Mouse (Mus musculus) midbrain, embryonic 14.5 days (tissue): ENCODE data around the gene Rassf3. TPM values are rescaled to one million over a fixed set of nuclear protein-coding genes. Genes with fewer than 3 reads are reported as not detected.

Experiments
- ATAC-seq: fragments of 200-750 bp; cut with Nextera tagmentation; 2 replicates; pipeline ENCODE4 v1.8.0; 2017; ENCODE audit warnings: moderate number of reproducible peaks, moderate library complexity; ENCODE audit not compliant: low FRiP score, low TSS enrichment
- DNase-seq: peaks from one replicate; pipeline ENCODE4 v3.0.0-alpha.2; 2015
- H3K27ac ChIP-seq: fragments of 300-500 bp; sonication (generic); replicated peaks from 2 replicates; pipeline ENCODE4 v1.5.1; 2014; ENCODE audit warnings: mild to moderate bottlenecking, low read depth, low read length, moderate library complexity
- H3K27me3 ChIP-seq: fragments of 300-500 bp; sonication (generic); 2 replicates; pipeline ENCODE4 v1.6.1; 2014; ENCODE audit warnings: low read length, control low read depth, mixed read lengths; ENCODE audit not compliant: control insufficient read depth, insufficient read depth
- H3K36me3 ChIP-seq: fragments of 300-500 bp; sonication (generic); 2 replicates; pipeline ENCODE4 v1.6.1; 2014; ENCODE audit warnings: low read length, control low read depth; ENCODE audit not compliant: control insufficient read depth, insufficient read depth
- H3K4me1 ChIP-seq: fragments of 300-500 bp; sonication (generic); 2 replicates; pipeline ENCODE4 v1.6.1; 2014; ENCODE audit warnings: mild to moderate bottlenecking, antibody characterized with exemption, low read length, control low read depth; ENCODE audit not compliant: control insufficient read depth, insufficient read depth
- H3K4me2 ChIP-seq: fragments of 300-500 bp; sonication (generic); 2 replicates; pipeline ENCODE4 v1.6.1; 2014; ENCODE audit warnings: mild to moderate bottlenecking, low read length, moderate library complexity
- H3K4me3 ChIP-seq: fragments of 300-500 bp; sonication (generic); replicated peaks from 2 replicates; pipeline ENCODE4 v1.5.1; 2014; ENCODE audit warnings: low read depth, low read length
- H3K9ac ChIP-seq: fragments of 300-500 bp; sonication (generic); replicated peaks from 2 replicates; pipeline ENCODE4 v1.6.1; 2014; ENCODE audit warnings: mild to moderate bottlenecking, low read length, moderate library complexity
- H3K9me3 ChIP-seq: fragments of 300-500 bp; sonication (generic); 2 replicates; pipeline ENCODE4 v1.6.1; 2016; ENCODE audit warnings: low read length, control low read depth, mixed read lengths; ENCODE audit not compliant: control insufficient read depth
- WGBS: fragments of 180-500 bp; shearing (Covaris S2); extraction: QIAGEN DNeasy Blood & Tissue Kit; methylation state at CpG from one replicate; pipeline ENCODE4 v1.1.7; 2014; 5-methylcytosine and 5-hydroxymethylcytosine counted together
- polyA plus RNA-seq: library from polyadenylated mRNA; unstranded; fragments of >200 nt; fragmentation: Nextera tagmentation; extraction: Ambion mirVana; gene quantifications from 2 replicates; pipeline ENCODE4 v1.2.1, GENCODE M21; 2014

Gene Rassf3
- 2.4 and 4.5 TPM in 2 replicates for polyA plus RNA-seq

DNA sequence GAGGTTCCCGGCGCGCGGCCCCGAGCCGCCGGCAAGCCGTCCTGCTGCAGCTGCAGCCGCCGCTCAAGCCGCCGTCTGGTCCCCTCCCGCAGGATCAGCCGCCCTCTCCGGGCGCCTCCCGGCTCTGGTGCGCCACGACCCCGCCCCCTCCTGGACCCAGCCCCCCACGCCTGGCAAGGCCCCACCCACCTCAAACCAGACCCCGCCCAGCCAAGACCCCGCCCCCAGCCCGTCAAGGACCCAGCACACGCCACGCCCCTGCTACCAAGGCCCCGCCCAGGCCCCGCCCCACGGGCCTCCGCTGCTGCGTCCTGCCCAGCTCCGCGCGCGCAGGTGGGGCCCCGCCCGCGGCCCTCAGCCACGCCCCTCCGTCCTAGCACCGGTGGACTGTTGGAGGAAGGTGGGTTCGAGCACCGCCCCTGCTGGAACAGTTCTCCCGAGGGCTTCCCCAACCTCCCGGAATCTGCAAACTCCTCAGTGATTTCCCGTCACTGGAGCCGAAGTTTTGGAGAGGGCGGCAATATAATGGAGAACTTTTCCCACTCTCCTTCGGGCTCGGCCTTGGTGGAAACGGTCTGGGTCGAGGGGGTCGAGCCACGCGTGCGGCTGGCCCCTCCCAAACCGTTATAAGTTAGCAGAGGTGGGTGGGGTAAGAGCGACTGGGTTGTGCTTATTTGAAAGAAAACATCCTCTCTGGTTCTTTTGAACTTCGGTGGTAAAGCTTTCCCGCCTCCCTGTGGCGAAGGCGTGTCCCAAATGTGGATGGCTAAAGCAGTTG is at the start of gene Rassf3:
TSS of gene Rassf3 (minus strand) at position 158 of the 778 bp plus-strand sequence.
- under 1% methylated on average over 61 of the region's 62 CpGs for WGBS
- DNase-seq (peak; percentile 90), ATAC-seq (peak; percentile 93)
- Histone ChIP-seq H3K9me3 (no peaks in the 10 kb centered on the region), H3K27ac (no peak within 1 kb of the TSS), H3K27me3 (peaks cover 19% of the 10 kb centered on the region; the same call in 1 of the 2 replicates), H3K4me3 (peak within 1 kb of the TSS; percentile 55), H3K4me2 (peak within 1 kb of the TSS; percentile 94), H3K4me1 (peaks cover 6% of the 10 kb centered on the region; the same call in 1 of the 2 replicates), H3K9ac (peak within 1 kb of the TSS; percentile 64), H3K36me3 (no peaks in the 10 kb centered on the region)

DNA sequence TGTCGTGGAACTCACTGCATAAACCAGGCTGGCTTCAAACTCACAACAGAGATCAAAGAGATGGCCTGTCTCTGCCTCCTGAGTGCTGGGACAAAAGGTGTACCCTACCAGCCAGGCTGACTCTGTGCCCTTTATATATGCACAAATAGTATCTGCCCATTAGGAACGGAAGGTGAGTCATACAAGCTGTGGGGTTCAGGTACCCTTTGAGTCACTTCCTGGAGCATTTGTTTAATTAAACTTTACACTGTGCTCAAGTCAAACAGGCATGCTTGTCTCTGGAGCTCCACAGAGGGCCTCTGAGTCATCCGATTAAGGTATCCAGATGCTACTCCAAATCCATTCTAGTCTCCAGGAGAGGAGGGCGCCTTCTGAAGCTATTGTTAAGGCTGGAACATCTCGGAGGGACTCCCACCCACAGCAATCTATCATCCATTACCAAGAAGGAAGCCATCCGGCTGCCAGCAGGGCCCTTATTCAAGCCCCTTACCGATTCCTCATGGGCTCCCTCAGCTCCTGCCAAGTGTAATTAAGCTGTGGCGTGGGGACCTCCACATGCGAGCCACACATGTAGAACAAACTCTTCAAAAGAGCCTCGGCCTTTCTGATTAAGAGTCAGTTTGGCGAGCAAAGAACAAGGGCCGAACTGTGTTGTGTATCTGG is 44.9 kb upstream of the Rassf3 start:
- no peak for ATAC-seq
- Histone ChIP-seq H3K4me1 (no peaks in the 10 kb centered on the region), H3K36me3 (no peaks in the 10 kb centered on the region), H3K4me3 (no peak overlapping the region), H3K27me3 (no peaks in the 10 kb centered on the region), H3K27ac (no peak overlapping the region), H3K9ac (no peak overlapping the region), H3K9me3 (no peaks in the 10 kb centered on the region), H3K4me2 (no peak overlapping the region)
- 15% methylated on average over 12 of the region's 12 CpGs for WGBS
- peak; percentile 36 for DNase-seq

DNA sequence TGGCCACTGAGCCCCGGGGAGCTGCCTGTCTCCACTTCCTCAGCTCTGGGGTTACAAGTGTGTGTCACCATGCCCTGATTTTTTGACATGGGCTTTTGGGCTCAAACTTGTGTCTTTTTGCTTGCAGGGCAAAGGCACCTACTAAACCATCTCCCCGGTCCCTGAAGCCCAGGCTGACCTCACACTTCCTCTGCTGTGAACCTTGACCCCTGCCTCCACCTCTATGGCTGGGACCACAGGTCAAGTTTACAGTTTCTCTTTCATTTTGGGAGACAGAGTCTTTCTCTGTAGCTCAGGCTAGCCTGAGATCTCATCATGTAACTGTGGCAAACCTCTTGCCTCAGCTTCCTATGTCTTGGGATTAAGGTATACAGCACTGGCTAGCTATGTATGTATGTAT is 43.6 kb upstream of the Rassf3 start:
- Histone ChIP-seq H3K4me1 (no peaks in the 10 kb centered on the region), H3K27ac (no peak overlapping the region), H3K27me3 (no peaks in the 10 kb centered on the region), H3K4me2 (no peak overlapping the region), H3K4me3 (no peak overlapping the region), H3K36me3 (no peaks in the 10 kb centered on the region), H3K9me3 (no peaks in the 10 kb centered on the region), H3K9ac (no peak overlapping the region)
- ATAC-seq (no peak), DNase-seq (no peak)
- 68% methylated on average over 2 of the region's 2 CpGs for WGBS

DNA sequence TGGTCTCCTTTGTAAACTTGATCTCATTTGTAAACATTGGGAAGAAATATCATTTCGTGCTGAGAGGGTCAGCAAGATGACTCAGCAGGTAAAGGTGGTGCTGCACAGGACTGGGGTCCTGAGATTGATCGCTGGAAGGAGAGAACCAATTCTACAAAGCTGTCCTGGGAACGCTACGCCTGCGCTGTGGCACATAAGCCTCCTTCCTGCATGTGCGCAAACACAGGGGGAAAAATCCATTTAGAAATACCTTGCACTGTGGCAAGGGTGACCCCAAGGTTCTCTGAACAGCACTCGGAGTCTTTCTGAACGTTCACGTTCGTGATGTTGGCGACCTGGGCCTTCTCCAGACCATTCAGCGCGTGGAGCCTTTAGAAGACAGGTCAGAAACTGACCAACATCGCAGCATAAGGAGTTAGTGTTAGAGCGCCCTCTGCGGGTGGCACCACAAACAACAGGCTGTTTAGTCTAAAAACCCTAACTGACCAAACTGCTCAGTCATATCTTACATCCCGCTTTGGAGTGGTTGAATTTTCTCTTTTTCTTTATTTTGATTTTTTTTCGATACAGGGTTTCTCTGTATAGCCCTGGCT is 40.0 kb upstream of the Rassf3 start:
- ATAC-seq = no peak

DNA sequence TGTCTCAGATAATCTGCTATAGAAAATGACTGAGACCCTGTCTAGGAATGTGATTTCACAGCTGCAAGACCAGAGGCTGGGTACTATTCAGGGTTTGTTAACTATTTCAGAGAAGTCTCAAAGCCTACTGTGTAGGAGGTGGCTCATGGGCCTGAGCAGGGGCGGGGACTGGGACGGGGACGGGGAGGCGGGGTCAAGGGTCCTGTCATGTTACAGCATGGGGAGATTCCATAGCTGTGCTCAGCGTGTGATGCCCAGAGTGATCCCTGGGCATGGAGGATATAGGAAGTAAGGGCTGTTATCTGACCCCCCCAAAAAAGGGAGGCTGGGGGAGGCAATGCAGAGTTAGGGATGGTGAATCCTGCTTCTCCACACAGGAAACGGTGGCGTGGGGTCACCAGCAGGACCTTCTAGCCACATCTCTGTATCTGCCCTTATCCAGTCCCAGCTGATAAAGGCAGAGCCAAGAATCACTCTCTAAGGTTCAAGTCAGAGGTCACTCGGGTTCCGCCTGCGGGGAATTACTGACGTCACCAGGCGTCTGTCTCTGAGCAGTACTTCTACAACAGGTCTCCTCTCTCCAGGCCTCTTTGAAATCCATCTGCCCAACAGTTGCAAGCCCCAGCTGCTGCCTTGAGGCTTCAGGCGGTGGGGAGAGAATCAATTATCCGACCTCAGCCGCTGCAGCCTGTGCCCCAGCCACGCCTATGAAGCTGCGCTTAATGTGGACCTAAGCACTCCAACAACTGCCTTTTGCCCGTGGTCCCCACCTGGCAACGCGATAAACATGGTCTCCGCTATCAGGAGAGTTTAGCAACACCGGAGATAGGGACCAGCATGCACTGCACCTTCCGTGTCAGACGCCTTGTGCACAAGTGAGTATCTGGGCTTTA is 33.9 kb upstream of the Rassf3 start:
- WGBS = 34% methylated on average over 24 of the region's 24 CpGs
- Histone ChIP-seq H3K9me3 (no peaks in the 10 kb centered on the region), H3K4me3 (no peak overlapping the region), H3K4me1 (peaks cover 18% of the 10 kb centered on the region; the same call in 1 of the 2 replicates), H3K36me3 (no peaks in the 10 kb centered on the region), H3K27me3 (no peaks in the 10 kb centered on the region), H3K4me2 (no peak overlapping the region), H3K9ac (no peak overlapping the region), H3K27ac (no peak overlapping the region)
- ATAC-seq (peak; percentile 57), DNase-seq (peak; percentile 52)

More for the DNA sequence above, 40.0 kb upstream of the Rassf3 start:
- Histone ChIP-seq H3K4me2 (no peak overlapping the region), H3K36me3 (no peaks in the 10 kb centered on the region), H3K4me3 (no peak overlapping the region), H3K27ac (no peak overlapping the region), H3K9me3 (no peaks in the 10 kb centered on the region), H3K4me1 (no peaks in the 10 kb centered on the region), H3K27me3 (no peaks in the 10 kb centered on the region), H3K9ac (no peak overlapping the region)
- peak; percentile 90 for DNase-seq
- 29% methylated on average over 18 of the region's 18 CpGs for WGBS

DNA sequence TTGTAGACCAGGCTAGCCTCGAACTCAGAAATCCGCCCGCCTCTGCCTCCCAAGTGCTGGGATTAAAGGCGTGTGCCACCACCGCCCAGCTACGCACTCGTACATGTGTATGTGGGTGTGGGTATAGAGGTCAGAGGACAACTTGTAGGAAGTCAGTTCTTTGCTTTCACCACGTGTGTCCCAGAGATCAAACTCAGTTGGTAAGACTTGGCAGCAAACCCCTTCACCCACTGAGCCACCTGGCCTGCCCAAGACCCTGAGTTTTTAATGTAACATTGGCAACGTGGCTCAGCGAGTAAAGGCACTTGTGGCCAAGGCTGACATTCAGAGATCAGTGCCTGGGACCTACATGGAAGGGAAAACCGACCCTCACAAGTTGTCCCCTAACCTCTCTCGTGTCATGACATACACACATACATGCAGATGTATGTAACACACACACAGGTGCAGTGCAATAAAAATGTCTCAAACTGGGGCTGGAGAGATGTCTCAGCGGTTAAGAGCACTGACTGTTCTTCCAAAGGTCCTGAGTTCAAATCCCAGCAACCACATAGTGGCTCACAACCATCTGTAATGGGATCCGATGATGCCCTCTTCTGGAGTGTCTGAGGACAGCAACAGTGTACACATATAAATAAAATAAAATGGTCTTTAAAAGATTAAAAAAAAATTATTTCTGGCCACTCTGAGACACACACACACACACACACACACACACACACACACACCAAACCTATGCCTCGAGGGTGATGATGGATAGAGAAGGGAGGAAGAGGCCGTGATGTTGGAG is 31.8 kb upstream of the Rassf3 start:
- no peaks in the 10 kb centered on the region for H3K36me3 ChIP-seq
- WGBS = 90% methylated on average over 16 of the region's 16 CpGs
- no peak for DNase-seq

DNA sequence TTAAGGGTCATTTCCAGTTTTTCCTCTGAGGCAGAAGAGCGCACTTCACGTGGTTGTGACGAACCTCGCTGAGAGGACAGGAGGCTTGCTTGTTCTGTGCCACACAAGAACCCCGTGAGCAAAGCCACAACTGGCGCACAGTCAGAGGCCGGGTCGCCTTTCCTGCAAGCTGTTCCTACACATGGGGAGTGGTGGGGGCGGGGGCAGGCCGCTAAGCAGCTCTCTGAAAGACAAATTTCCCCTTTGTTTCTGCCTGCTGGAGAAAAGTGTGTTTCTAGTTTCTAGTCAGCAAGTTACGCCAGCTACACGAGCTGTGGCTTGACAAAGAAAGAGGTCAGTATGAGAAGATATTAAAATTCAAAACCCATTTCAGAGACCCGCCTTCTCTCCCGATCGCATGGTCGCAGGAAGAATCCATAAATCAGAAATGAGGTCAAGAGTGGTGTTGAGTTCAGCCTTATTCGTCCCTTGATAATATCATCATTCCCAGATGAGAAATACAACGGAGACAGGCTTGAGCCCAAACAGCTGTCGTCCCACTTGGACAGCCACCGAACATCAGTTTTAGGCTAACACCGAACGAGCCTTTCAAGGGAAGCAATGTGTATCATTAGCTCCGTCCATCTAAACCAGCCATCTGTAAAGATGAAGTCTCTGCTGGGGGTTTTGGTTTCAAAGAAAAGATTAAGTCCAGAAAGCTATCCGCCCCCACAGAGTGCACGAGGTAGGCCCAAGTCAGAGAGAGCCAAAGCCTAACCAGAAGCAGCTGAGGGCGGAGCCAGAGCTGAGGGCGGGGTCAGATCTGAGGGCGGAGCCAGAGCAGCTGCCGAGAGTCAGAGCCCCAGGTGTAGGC is 30.8 kb upstream of the Rassf3 start:
- 47% methylated on average over 29 of the region's 29 CpGs for WGBS
- no peak overlapping the region for H3K9ac ChIP-seq

More for the DNA sequence above, 31.8 kb upstream of the Rassf3 start:
- Histone ChIP-seq H3K4me3 (no peak overlapping the region), H3K9ac (no peak overlapping the region), H3K27ac (no peak overlapping the region), H3K4me1 (peaks cover 18% of the 10 kb centered on the region; the same call in 1 of the 2 replicates), H3K4me2 (no peak overlapping the region), H3K9me3 (no peaks in the 10 kb centered on the region), H3K27me3 (no peaks in the 10 kb centered on the region)
- no peak for ATAC-seq

More for the DNA sequence above, 30.8 kb upstream of the Rassf3 start:
- DNase-seq (peak; percentile 43), ATAC-seq (no peak)
- H3K4me3 ChIP-seq = no peak overlapping the region
- H3K9me3 ChIP-seq = no peaks in the 10 kb centered on the region
- H3K36me3 ChIP-seq = no peaks in the 10 kb centered on the region
- peaks cover 18% of the 10 kb centered on the region; the same call in 1 of the 2 replicates for H3K4me1 ChIP-seq
- no peak overlapping the region for H3K27ac ChIP-seq
- no peak overlapping the region for H3K4me2 ChIP-seq
- no peaks in the 10 kb centered on the region for H3K27me3 ChIP-seq
